Mouse (Mus musculus) stomach, embryonic 14.5 days (tissue): ENCODE measurements around the gene Klhl25. TPM values are rescaled to one million over a fixed set of nuclear protein-coding genes. Genes with fewer than 3 reads are reported as not detected.
A peak's percentile ranks its signal among the peaks of the same experiment; 100 is the strongest.
"Not testable (repeated sequence)": the region's sequence is repeated elsewhere in the genome, so short reads cannot be mapped to it uniquely, and the experiment has no call there.

ENCODE experiments used
- ATAC-seq: fragments of 200-750 bp; cut with Nextera tagmentation; 2 replicates; pipeline ENCODE4 v1.8.0; 2017; ENCODE audit warnings: low read depth, moderate TSS enrichment; ENCODE audit not compliant: insufficient number of reproducible peaks, insufficient read depth, low FRiP score
- H3K27ac ChIP-seq: fragments of 300-500 bp; sonication (generic); 2 replicates; pipeline ENCODE4 v1.5.1; 2014; ENCODE audit warnings: mild to moderate bottlenecking, low read length, moderate library complexity, mixed read lengths
- H3K27me3 ChIP-seq: fragments of 300-500 bp; sonication (generic); 2 replicates; pipeline ENCODE4 v1.6.1; 2014; ENCODE audit warnings: low read length, control low read depth, mixed read lengths; ENCODE audit not compliant: control insufficient read depth, insufficient read depth
- H3K36me3 ChIP-seq: fragments of 300-500 bp; sonication (generic); 2 replicates; pipeline ENCODE4 v1.6.1; 2014; ENCODE audit warnings: mild to moderate bottlenecking, control low read depth, low read length, moderate library complexity, mixed read lengths; ENCODE audit not compliant: control insufficient read depth, insufficient read depth
- H3K4me1 ChIP-seq: fragments of 300-500 bp; sonication (generic); 2 replicates; pipeline ENCODE4 v1.6.1; 2014; ENCODE audit warnings: low read length, control low read depth, mixed read lengths; ENCODE audit not compliant: control insufficient read depth, insufficient read depth
- H3K4me2 ChIP-seq: fragments of 300-500 bp; sonication (generic); replicated peaks from 2 replicates; pipeline ENCODE4 v1.6.1; 2014; ENCODE audit warnings: low read depth, low read length, control low read depth
- H3K4me3 ChIP-seq: fragments of 300-500 bp; sonication (generic); 2 replicates; pipeline ENCODE4 v1.5.1; 2014; ENCODE audit warnings: low read depth, low read length, control low read depth
- H3K9ac ChIP-seq: fragments of 300-500 bp; sonication (generic); replicated peaks from 2 replicates; pipeline ENCODE4 v1.6.1; 2014; ENCODE audit warnings: low read depth, mild to moderate bottlenecking, control low read depth, low read length, moderate library complexity, mixed read lengths
- H3K9me3 ChIP-seq: fragments of 300-500 bp; sonication (generic); 2 replicates; pipeline ENCODE4 v1.6.1; 2016; ENCODE audit warnings: low read depth, low read length, control low read depth; ENCODE audit not compliant: control insufficient read depth
- WGBS: fragments of 180-500 bp; shearing (Covaris S2); extraction: QIAGEN DNeasy Blood & Tissue Kit; methylation state at CpG from one replicate; pipeline ENCODE4 v1.1.7; 2014; 5-methylcytosine and 5-hydroxymethylcytosine counted together
- polyA plus RNA-seq: library from polyadenylated mRNA; unstranded; fragments of >200 nt; fragmentation: Nextera tagmentation; extraction: Ambion mirVana; gene quantifications from 2 replicates; pipeline ENCODE4 v1.2.1, GENCODE M21; 2014

The Klhl25 gene
- polyA plus RNA-seq, 1 experiment from 2014 or later = 12.0 TPM

GRCm38 (mm10) chr7:75872697-75873096, 24.6 kb downstream of the Klhl25 start:
- H3K9me3 ChIP-seq = no peaks in the 10 kb centered on the region
- H3K36me3 ChIP-seq = peaks cover 19% of the 10 kb centered on the region; the same call in 1 of the 2 replicates
- 85% methylated on average over 8 of the region's 8 CpGs for WGBS
- no peaks in the 10 kb centered on the region for H3K27me3 ChIP-seq
- ATAC-seq = no peak
- H3K9ac ChIP-seq = no peak overlapping the region
- no peak overlapping the region for H3K27ac ChIP-seq
- no peak overlapping the region for H3K4me3 ChIP-seq
- H3K4me2 ChIP-seq = no peak overlapping the region
- H3K4me1 ChIP-seq = no peaks in the 10 kb centered on the region

- peaks cover 19% of the 10 kb centered on the region; the same call in 1 of the 2 replicates for H3K36me3 ChIP-seq
- WGBS = 76% methylated on average over 3 of the region's 3 CpGs
- H3K9ac ChIP-seq = no peak overlapping the region
- no peak overlapping the region for H3K4me2 ChIP-seq
- no peaks in the 10 kb centered on the region for H3K4me1 ChIP-seq
- no peaks in the 10 kb centered on the region for H3K9me3 ChIP-seq
- ATAC-seq = no peak
- no peak overlapping the region for H3K4me3 ChIP-seq
- H3K27me3 ChIP-seq = no peaks in the 10 kb centered on the region
- no peak overlapping the region for H3K27ac ChIP-seq
Measured at GRCm38 (mm10) chr7:75873216-75873615, 25.1 kb downstream of the Klhl25 start.

GRCm38 (mm10) chr7:75873746-75874145, 25.6 kb downstream of the Klhl25 start:
- Histone ChIP-seq H3K4me3 (no peak overlapping the region), H3K4me2 (no peak overlapping the region), H3K27ac (no peak overlapping the region), H3K9me3 (no peaks in the 10 kb centered on the region), H3K27me3 (no peaks in the 10 kb centered on the region), H3K36me3 (peaks cover 19% of the 10 kb centered on the region; the same call in 1 of the 2 replicates), H3K4me1 (no peaks in the 10 kb centered on the region), H3K9ac (no peak overlapping the region)
- no peak for ATAC-seq
- 94% methylated on average over 7 of the region's 7 CpGs for WGBS

GRCm38 (mm10) chr7:75879436-75879835, 31.3 kb downstream of the Klhl25 start:
- not testable (repeated sequence) for H3K4me3 ChIP-seq, H3K27me3 ChIP-seq, H3K4me2 ChIP-seq, H3K9ac ChIP-seq, ATAC-seq, H3K27ac ChIP-seq, H3K4me1 ChIP-seq, H3K9me3 ChIP-seq, H3K36me3 ChIP-seq
- WGBS = 90% methylated on average over 2 of the region's 2 CpGs

- Histone ChIP-seq H3K4me2 (no peak overlapping the region), H3K4me3 (no peak overlapping the region), H3K27ac (no peak overlapping the region), H3K27me3 (no peaks in the 10 kb centered on the region), H3K4me1 (no peaks in the 10 kb centered on the region), H3K36me3 (no peaks in the 10 kb centered on the region), H3K9me3 (no peaks in the 10 kb centered on the region), H3K9ac (no peak overlapping the region)
- WGBS = 64% methylated on average over 8 of the region's 8 CpGs
- no peak for ATAC-seq
Measured at GRCm38 (mm10) chr7:75880236-75880635, 32.1 kb downstream of the Klhl25 start.

GRCm38 (mm10) chr7:75880650-75881049, 32.5 kb downstream of the Klhl25 start:
- no peak overlapping the region for H3K4me2 ChIP-seq
- H3K4me3 ChIP-seq = no peak overlapping the region
- no peaks in the 10 kb centered on the region for H3K27me3 ChIP-seq
- H3K27ac ChIP-seq = no peak overlapping the region
- H3K4me1 ChIP-seq = no peaks in the 10 kb centered on the region
- H3K9me3 ChIP-seq = no peaks in the 10 kb centered on the region
- no peak overlapping the region for H3K9ac ChIP-seq
- ATAC-seq = peak; percentile 85
- WGBS = 3% methylated on average over 8 of the region's 8 CpGs
- H3K36me3 ChIP-seq = no peaks in the 10 kb centered on the region

GRCm38 (mm10) chr7:75881376-75881775, 33.3 kb downstream of the Klhl25 start:
- no peak for ATAC-seq
- no peaks in the 10 kb centered on the region for H3K4me1 ChIP-seq
- no peak overlapping the region for H3K4me3 ChIP-seq
- H3K27ac ChIP-seq = no peak overlapping the region
- no peaks in the 10 kb centered on the region for H3K9me3 ChIP-seq
- H3K9ac ChIP-seq = no peak overlapping the region
- no peaks in the 10 kb centered on the region for H3K27me3 ChIP-seq
- WGBS = 62% methylated on average over 6 of the region's 6 CpGs
- H3K4me2 ChIP-seq = no peak overlapping the region
- H3K36me3 ChIP-seq = no peaks in the 10 kb centered on the region

GRCm38 (mm10) chr7:75881791-75882190, 33.7 kb downstream of the Klhl25 start:
- Histone ChIP-seq H3K27me3 (no peaks in the 10 kb centered on the region), H3K4me2 (no peak overlapping the region), H3K9me3 (no peaks in the 10 kb centered on the region), H3K36me3 (no peaks in the 10 kb centered on the region), H3K27ac (no peak overlapping the region), H3K4me3 (no peak overlapping the region), H3K9ac (no peak overlapping the region), H3K4me1 (no peaks in the 10 kb centered on the region)
- no peak for ATAC-seq
- WGBS = 80% methylated on average over 3 of the region's 3 CpGs

GRCm38 (mm10) chr7:75891466-75891865, 43.4 kb downstream of the Klhl25 start:
- ATAC-seq = no peak

More at GRCm38 (mm10) chr7:75891466-75891865, 43.4 kb downstream of the Klhl25 start:
- Histone ChIP-seq H3K27me3 (no peaks in the 10 kb centered on the region), H3K9me3 (no peaks in the 10 kb centered on the region), H3K27ac (no peak overlapping the region), H3K36me3 (no peaks in the 10 kb centered on the region), H3K9ac (no peak overlapping the region), H3K4me2 (no peak overlapping the region), H3K4me1 (no peaks in the 10 kb centered on the region), H3K4me3 (no peak overlapping the region)
- 92% methylated on average over 4 of the region's 4 CpGs for WGBS
